Mouse (Mus musculus) heart, embryonic 10.5 days (tissue): ENCODE data around the gene Slc22a23. TPM values are rescaled to one million over a fixed set of nuclear protein-coding genes. Genes with fewer than 3 reads are reported as not detected.

Experiments used
- DNase-seq: peaks from one replicate; pipeline ENCODE4 v3.0.0-alpha.2; 2017; ENCODE audit warnings: low spot score
- H3K27ac ChIP-seq: fragments of 300-500 bp; sonication (generic); 2 replicates; pipeline ENCODE4 v1.5.1; 2016; ENCODE audit warnings: mild to moderate bottlenecking
- H3K27me3 ChIP-seq: fragments of 300-500 bp; sonication (generic); 2 replicates; pipeline ENCODE4 v1.6.1; 2016; ENCODE audit warnings: mild to moderate bottlenecking; ENCODE audit not compliant: poor library complexity, insufficient read depth, severe bottlenecking
- H3K36me3 ChIP-seq: fragments of 300-500 bp; sonication (generic); 2 replicates; pipeline ENCODE4 v1.6.1; 2016; ENCODE audit warnings: mild to moderate bottlenecking, moderate library complexity
- H3K4me1 ChIP-seq: fragments of 300-500 bp; sonication (generic); 2 replicates; pipeline ENCODE4 v1.6.1; 2016; ENCODE audit warnings: mild to moderate bottlenecking
- H3K4me3 ChIP-seq: fragments of 300-500 bp; sonication (generic); 2 replicates; pipeline ENCODE4 v1.5.1; 2016; ENCODE audit warnings: mild to moderate bottlenecking, moderate library complexity
- H3K9me3 ChIP-seq: fragments of 300-500 bp; sonication (generic); 2 replicates; pipeline ENCODE4 v1.6.1; 2016; ENCODE audit warnings: mild to moderate bottlenecking, moderate library complexity
- WGBS: fragments of 180-500 bp; shearing (Covaris S2); methylation state at CpG from one replicate; pipeline ENCODE4 v1.1.7; 2016; 5-methylcytosine and 5-hydroxymethylcytosine counted together
- polyA plus RNA-seq: library from polyadenylated mRNA; unstranded; fragments of >200 nt; fragmentation: Nextera tagmentation; extraction: Ambion mirVana; gene quantifications from 2 replicates; pipeline ENCODE4 v1.2.1, GENCODE M21; 2016

The Slc22a23 gene
- polyA plus RNA-seq, 1 experiment from 2014 or later, result 5.1 TPM

- H3K9me3 ChIP-seq, result no peaks in the 10 kb centered on the region
- 53% methylated on average over 15 of the region's 15 CpGs for WGBS
- peak overlapping the region; percentile 64 for H3K27ac ChIP-seq
- no peaks in the 10 kb centered on the region for H3K27me3 ChIP-seq
- H3K4me3 ChIP-seq, result no peak overlapping the region
- H3K4me1 ChIP-seq, result peaks cover 29% of the 10 kb centered on the region
- no peak for DNase-seq
- H3K36me3 ChIP-seq, result no peaks in the 10 kb centered on the region
These were observed 95.8 kb downstream of the Slc22a23 start for GRCm38 (mm10) chr13:34248941-34249920.

DNA sequence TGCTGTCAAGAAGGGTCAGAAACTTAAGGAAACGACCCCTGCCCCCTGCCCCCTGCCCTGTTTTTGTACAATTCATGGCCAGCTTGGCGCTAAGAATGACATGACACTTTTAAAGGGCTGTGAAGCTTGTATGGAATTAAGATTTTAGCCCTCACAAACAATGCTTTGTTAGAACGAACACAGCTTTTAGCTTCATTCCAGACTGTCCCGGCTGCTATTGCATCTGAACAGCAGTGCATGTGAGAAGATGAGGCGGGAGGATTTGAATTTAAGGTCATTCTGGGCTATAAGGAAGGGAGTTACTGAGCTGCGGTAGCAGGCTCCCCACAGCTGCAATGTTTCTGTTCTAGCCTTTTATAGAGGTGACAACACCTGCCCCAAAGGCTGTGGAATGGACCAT is 96.9 kb downstream of the Slc22a23 start:
- peak overlapping the region; percentile 64; the same call in 1 of the 2 replicates for H3K27ac ChIP-seq
- H3K9me3 ChIP-seq, result no peaks in the 10 kb centered on the region
- peaks cover 26% of the 10 kb centered on the region for H3K4me1 ChIP-seq
- no peaks in the 10 kb centered on the region for H3K36me3 ChIP-seq
- 63% methylated on average over 6 of the region's 6 CpGs for WGBS
- no peaks in the 10 kb centered on the region for H3K27me3 ChIP-seq
- DNase-seq, result no peak
- H3K4me3 ChIP-seq, result no peak overlapping the region

GRCm38 (mm10) chr13:34246821-34247220 is 98.2 kb downstream of the Slc22a23 start:
- 52% methylated on average over 3 of the region's 3 CpGs for WGBS
- no peak overlapping the region for H3K27ac ChIP-seq
- peaks cover 33% of the 10 kb centered on the region for H3K4me1 ChIP-seq

DNA sequence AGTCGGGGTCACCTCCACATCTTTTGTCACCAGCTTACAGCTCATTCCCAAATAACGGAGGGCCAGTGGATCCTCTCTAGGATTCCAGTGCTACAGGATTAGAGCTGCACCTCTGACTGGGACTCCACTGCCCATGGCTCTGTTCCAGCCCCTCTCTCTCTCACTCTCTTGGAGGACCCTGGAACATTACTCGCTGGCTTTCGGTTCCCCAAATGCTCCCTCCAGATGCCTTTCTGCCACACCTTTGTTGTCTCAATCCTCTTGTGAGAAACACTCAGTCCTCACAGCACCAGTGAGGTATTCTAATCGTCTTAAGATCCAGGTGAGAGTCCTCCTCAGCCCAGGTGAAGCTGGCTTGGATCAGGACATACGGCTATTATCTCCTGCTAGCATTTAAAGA is 99.8 kb downstream of the Slc22a23 start:
- H3K4me1 ChIP-seq, result peaks cover 35% of the 10 kb centered on the region

More at GRCm38 (mm10) chr13:34246821-34247220, 98.2 kb downstream of the Slc22a23 start:
- H3K27me3 ChIP-seq, result no peaks in the 10 kb centered on the region
- no peak overlapping the region for H3K4me3 ChIP-seq
- no peaks in the 10 kb centered on the region for H3K9me3 ChIP-seq
- no peaks in the 10 kb centered on the region for H3K36me3 ChIP-seq
- DNase-seq, result no peak

DNA sequence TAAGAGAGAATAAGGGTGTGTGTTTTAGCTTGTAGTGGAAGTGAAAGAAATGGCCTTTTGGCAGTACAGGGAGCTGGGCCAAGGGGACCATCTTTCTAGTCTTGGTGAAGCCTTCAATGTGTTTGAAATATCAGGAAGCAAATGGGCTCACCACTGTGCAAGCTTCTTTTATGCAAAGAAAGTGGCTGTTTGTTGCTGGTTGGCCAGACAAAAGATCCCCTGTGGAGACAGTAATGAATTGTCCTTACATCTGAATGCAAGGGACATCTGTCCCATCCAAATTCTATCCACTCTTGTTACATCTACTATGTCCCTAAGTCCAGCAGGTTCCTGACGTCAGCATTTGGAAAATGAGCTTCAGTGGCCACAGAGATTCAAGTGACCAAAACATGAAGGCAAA is 100.8 kb downstream of the Slc22a23 start:
- no peaks in the 10 kb centered on the region for H3K27me3 ChIP-seq
- no peak overlapping the region for H3K27ac ChIP-seq
- no peak overlapping the region for H3K4me3 ChIP-seq
- no peaks in the 10 kb centered on the region for H3K9me3 ChIP-seq
- 56% methylated on average over 1 of the region's 1 CpGs for WGBS
- H3K4me1 ChIP-seq, result peaks cover 33% of the 10 kb centered on the region
- DNase-seq, result no peak
- no peaks in the 10 kb centered on the region for H3K36me3 ChIP-seq

More for the DNA sequence above, 99.8 kb downstream of the Slc22a23 start:
- no peaks in the 10 kb centered on the region for H3K27me3 ChIP-seq
- H3K4me3 ChIP-seq, result no peak overlapping the region
- WGBS, result 75% methylated on average over 6 of the region's 6 CpGs
- no peak for DNase-seq
- H3K27ac ChIP-seq, result no peak overlapping the region
- H3K9me3 ChIP-seq, result no peaks in the 10 kb centered on the region
- no peaks in the 10 kb centered on the region for H3K36me3 ChIP-seq

DNA sequence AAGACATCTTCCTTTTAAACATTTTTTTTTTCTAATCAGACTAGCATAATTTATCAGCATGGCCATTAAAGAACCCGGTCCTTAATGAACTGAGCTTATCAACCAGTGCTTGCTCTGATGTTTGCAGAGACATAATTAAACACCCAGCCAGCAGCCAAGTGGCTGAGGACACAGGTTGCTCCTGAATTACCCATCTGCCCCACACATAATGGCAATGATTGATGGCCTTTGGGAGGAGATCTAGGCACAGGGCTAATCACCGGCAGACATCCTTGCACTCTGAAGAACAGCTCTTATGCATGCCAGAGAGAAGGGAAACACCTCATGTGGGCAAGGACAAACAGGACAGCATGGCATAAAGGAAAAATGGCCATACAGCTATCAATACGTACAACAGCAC is 102.8 kb downstream of the Slc22a23 start:
- Histone ChIP-seq H3K27me3 (no peaks in the 10 kb centered on the region), H3K36me3 (no peaks in the 10 kb centered on the region), H3K9me3 (no peaks in the 10 kb centered on the region), H3K4me3 (no peak overlapping the region), H3K27ac (no peak overlapping the region), H3K4me1 (peaks cover 33% of the 10 kb centered on the region)
- no peak for DNase-seq
- WGBS, result 48% methylated on average over 3 of the region's 3 CpGs

GRCm38 (mm10) chr13:34240087-34240428 is 104.9 kb downstream of the Slc22a23 start:
- Histone ChIP-seq H3K4me1 (peaks cover 30% of the 10 kb centered on the region), H3K27me3 (no peaks in the 10 kb centered on the region), H3K27ac (no peak overlapping the region), H3K4me3 (no peak overlapping the region), H3K36me3 (no peaks in the 10 kb centered on the region), H3K9me3 (no peaks in the 10 kb centered on the region)
- WGBS, result 86% methylated on average over 3 of the region's 3 CpGs
- no peak for DNase-seq

DNA sequence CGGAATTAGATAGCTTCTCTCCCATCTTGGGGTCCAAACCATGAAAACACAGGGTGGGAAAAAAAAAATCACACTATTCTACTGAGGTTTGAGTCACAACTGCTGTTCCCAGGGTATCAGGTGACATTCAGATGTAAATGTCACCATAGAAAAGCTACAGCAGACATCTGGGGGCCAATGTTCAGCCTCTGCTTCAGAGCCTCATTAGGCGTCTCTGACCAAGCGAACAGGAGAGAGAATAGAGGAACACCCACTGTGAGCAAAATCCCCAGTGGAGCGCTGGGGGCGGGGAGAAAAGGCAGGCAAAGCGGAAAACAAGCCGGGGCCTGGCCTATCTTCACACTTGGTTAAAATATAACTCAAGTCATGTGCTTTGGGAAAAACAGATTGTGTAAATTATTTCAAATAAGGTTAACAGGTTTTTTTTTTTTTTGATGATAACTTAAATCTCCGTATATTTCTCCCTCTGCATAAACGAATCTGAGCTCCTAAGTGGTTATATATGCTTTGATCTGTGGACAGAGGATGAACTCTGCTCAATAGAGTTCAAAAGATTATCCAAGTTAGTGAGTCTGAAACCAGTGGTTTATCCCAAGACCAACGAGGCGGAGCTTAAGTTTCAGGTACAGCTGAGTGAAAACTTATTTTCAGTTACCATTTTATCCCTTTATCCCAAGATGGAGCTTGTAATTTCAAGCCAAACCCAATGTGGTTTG is 105.5 kb downstream of the Slc22a23 start:
- peaks cover 26% of the 10 kb centered on the region for H3K4me1 ChIP-seq
- H3K9me3 ChIP-seq, result no peaks in the 10 kb centered on the region
- DNase-seq, result no peak
- no peaks in the 10 kb centered on the region for H3K27me3 ChIP-seq
- H3K4me3 ChIP-seq, result no peak overlapping the region
- WGBS, result 40% methylated on average over 11 of the region's 11 CpGs
- no peak overlapping the region for H3K27ac ChIP-seq
- no peaks in the 10 kb centered on the region for H3K36me3 ChIP-seq

DNA sequence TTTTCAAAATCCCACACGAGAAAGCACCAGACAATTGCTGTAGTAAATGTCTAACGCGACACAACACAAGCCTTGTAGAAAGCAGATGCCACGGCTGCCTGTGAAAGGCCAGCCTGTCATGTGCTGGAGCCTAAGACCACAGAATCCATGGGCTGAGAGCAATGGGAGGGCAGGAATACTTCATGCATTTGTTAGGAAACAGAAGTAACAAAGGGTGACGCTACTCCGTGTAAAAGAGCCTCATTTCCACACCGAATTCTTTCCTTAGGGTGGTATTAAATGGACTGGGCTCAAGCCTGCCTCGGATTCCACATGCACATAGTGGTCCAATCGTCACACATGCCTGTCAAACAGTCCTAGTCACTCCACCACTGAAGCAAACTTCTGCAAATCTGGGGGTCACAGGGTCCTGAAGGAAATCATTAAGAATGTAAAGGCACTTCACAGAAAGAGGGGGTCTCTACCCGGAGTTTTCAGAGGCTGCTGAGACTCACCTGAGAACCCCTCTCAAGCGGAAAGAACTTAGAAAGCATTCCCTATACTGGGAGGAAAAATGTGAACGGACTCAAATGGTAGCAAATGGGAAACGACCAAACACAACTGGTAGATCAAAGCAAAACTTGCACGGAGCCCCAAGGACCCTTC is 106.2 kb downstream of the Slc22a23 start:
- no peaks in the 10 kb centered on the region for H3K36me3 ChIP-seq
- no peaks in the 10 kb centered on the region for H3K9me3 ChIP-seq
- DNase-seq, result no peak
- H3K27ac ChIP-seq, result no peak overlapping the region
- WGBS, result 22% methylated on average over 14 of the region's 14 CpGs
- H3K4me1 ChIP-seq, result peaks cover 26% of the 10 kb centered on the region
- no peaks in the 10 kb centered on the region for H3K27me3 ChIP-seq
- no peak overlapping the region for H3K4me3 ChIP-seq

GRCm38 (mm10) chr13:34235056-34235455 is 109.9 kb downstream of the Slc22a23 start:
- H3K4me1 ChIP-seq, result peaks cover 17% of the 10 kb centered on the region
- H3K36me3 ChIP-seq, result no peaks in the 10 kb centered on the region
- H3K27ac ChIP-seq, result no peak overlapping the region
- H3K4me3 ChIP-seq, result no peak overlapping the region
- H3K9me3 ChIP-seq, result no peaks in the 10 kb centered on the region
- DNase-seq, result no peak
- 94% methylated on average over 6 of the region's 6 CpGs for WGBS
- H3K27me3 ChIP-seq, result no peaks in the 10 kb centered on the region

- no peak overlapping the region for H3K27ac ChIP-seq
- H3K27me3 ChIP-seq, result no peaks in the 10 kb centered on the region
- H3K9me3 ChIP-seq, result no peaks in the 10 kb centered on the region
- H3K4me1 ChIP-seq, result peaks cover 16% of the 10 kb centered on the region
- no peak overlapping the region for H3K4me3 ChIP-seq
- H3K36me3 ChIP-seq, result no peaks in the 10 kb centered on the region
- no peak for DNase-seq
- 68% methylated on average over 5 of the region's 5 CpGs for WGBS
These were observed 110.5 kb downstream of the Slc22a23 start for GRCm38 (mm10) chr13:34234439-34234838.

- no peaks in the 10 kb centered on the region for H3K27me3 ChIP-seq
- H3K36me3 ChIP-seq, result no peaks in the 10 kb centered on the region
- H3K27ac ChIP-seq, result no peak overlapping the region
- peaks cover 12% of the 10 kb centered on the region for H3K4me1 ChIP-seq
- H3K4me3 ChIP-seq, result no peak overlapping the region
- H3K9me3 ChIP-seq, result no peaks in the 10 kb centered on the region
- DNase-seq, result no peak
- WGBS, result 71% methylated on average over 6 of the region's 6 CpGs
These were observed 112.0 kb downstream of the Slc22a23 start for GRCm38 (mm10) chr13:34232992-34233391.

DNA sequence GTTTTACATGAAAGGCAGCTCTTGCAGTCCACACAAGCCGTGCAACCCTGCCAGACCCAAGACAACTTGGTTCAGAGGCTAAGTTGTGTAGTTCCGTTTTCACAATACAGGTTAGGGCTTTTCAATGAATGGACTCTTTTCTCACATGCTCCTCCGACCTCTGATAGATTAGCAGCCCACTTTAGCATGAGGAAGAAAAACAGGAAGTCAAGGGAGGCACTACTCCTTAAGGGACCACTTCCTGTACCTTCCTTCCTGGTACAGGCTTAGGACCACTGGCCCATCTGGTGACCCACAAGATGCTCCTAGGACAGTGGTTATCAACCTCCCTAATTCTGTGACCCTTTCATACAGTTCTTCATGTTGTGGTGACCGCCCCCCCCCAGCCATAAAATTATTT is 116.1 kb downstream of the Slc22a23 start:
- Histone ChIP-seq H3K27ac (no peak overlapping the region), H3K4me3 (no peak overlapping the region), H3K36me3 (no peaks in the 10 kb centered on the region), H3K27me3 (no peaks in the 10 kb centered on the region), H3K9me3 (no peaks in the 10 kb centered on the region), H3K4me1 (peaks cover 17% of the 10 kb centered on the region)
- no peak for DNase-seq
- WGBS, result 65% methylated on average over 4 of the region's 4 CpGs
